Mouse (Mus musculus) liver, postnatal 0 days (tissue): ENCODE data around the gene Adamtsl2.

ENCODE experiments used
- CTCF ChIP-seq: sonication (generic); IDR thresholded peaks from 2 replicates; pipeline ENCODE4 v1.5.1; 2016; ENCODE audit warnings: antibody characterized with exemption, low read depth
- EP300 ChIP-seq: IDR thresholded peaks from 2 replicates; pipeline ENCODE4 v1.6.1; 2016; ENCODE audit warnings: antibody characterized with exemption, low read depth, mild to moderate bottlenecking

DNA sequence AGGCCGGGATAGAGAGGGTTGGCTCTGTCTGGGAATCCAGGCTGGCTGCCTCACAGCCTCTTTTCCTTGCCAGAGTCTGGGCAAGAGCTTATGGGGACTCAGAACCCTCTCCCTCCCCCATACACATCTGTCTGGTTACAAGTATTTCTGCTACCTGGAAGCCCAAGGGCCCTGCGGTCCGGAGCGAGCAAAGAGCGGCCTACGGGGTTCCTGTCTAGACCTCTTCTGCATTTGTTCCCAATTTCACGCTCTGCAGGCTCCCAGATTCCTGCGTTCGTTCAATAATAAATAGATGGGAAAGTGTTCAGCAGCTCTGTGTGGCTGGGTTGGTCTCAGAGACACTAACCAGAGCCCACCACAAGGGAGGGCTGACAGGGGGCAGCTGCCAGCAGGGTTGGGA lies 43.4 kb downstream of the Adamtsl2 start:
- no peak for TF ChIP-seq CTCF
- TF ChIP-seq EP300 = no peak
